Mouse (Mus musculus): ENCODE data around the gene Dnlz.

Dnlz gene

GRCm38 (mm10) chr2:26298856-26299230 is 53.1 kb downstream of the Dnlz start:
- no peak for DNase-seq (ENCODE audit: low read depth)

GRCm38 (mm10) chr2:26298208-26298855 is 53.6 kb downstream of the Dnlz start:
- peak; percentile 76 for DNase-seq (ENCODE audit: low read depth)

Data from NIH3T3 (cell line).